Mouse (Mus musculus): ENCODE results near the gene Dnttip2.
"Not testable (repeated sequence)": the region's sequence is repeated elsewhere in the genome, so short reads cannot be mapped to it uniquely, and the experiment has no call there.

DNA sequence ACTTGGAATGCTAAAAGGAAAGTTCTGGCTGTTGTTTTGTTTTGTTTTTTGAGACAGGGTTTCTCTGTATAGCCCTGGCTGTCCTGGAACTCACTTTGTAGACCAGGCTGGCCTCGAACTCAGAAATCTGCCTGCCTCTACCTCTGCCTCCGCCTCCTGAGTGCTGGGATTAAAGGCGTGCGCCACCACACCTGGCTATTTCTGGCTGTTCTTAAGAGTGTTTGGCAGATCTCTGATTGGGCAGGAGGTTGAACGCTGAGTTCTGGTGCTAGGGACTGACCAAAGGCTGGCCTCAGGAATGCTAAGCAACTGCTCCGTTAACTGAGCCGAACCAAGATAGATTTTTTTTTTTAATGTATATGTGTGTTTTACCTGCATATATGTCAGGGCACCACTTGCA is 20.1 kb upstream of the Dnttip2 start:
- not testable (repeated sequence) for TF ChIP-seq EP300 (optimal IDR thresholded peaks at IDR 0.05); CTCF (IDR thresholded peaks at IDR 0.05; ENCODE audit: low read depth)

Measured in stomach, postnatal 0 days (tissue).